In genomic region chr12:100005285-100005684, GRCm38 (mm10) we compare ENCODE assay signal across 17 mouse cellular contexts. TPM values are rescaled to one million over a fixed set of nuclear protein-coding genes. Genes with fewer than 3 reads are reported as not detected.
DNase-seq lines count a peak whose midpoint lies in the region; ATAC-seq lines count a peak whose summit lies in the region.
"Had no signal": no experiment of that assay in that cellular context is flagged by ENCODE, and none has a peak within 500 bp of the region (broad histone marks: within the 10 kb centered on the region; RNA-seq: fewer than 3 reads in every experiment).

No protein-coding gene starts in this region.

- no peaks in the 10 kb centered on the region for H3K9me3 ChIP-seq in midbrain, embryonic 11.5 days (ENCODE audit: control insufficient read depth, low read length)
- H3K9me3 ChIP-seq: embryonic facial prominence, embryonic 12.5 days; hindbrain, embryonic 12.5 days; intestine, embryonic 15.5 days; megakaryocyte, embryonic 14.5 days had no signal

- no peak overlapping the region for H3K4me3 ChIP-seq in midbrain, embryonic 11.5 days (ENCODE audit: low read depth, low read length)
- H3K4me3 ChIP-seq: embryonic facial prominence, embryonic 12.5 days; hindbrain, embryonic 12.5 days; intestine, embryonic 15.5 days; megakaryocyte, embryonic 14.5 days had no signal

- H3K36me3 ChIP-seq in midbrain, embryonic 11.5 days (ENCODE audit: control insufficient read depth, insufficient read depth, low read length): no peaks in the 10 kb centered on the region
- H3K36me3 ChIP-seq: embryonic facial prominence, embryonic 12.5 days; hindbrain, embryonic 12.5 days; intestine, embryonic 15.5 days had no signal

- no peak overlapping the region for H3K4me2 ChIP-seq in midbrain, embryonic 11.5 days
- H3K4me2 ChIP-seq: embryonic facial prominence, embryonic 12.5 days; hindbrain, embryonic 12.5 days; intestine, embryonic 15.5 days had no signal

- H3K9ac ChIP-seq in midbrain, embryonic 11.5 days (ENCODE audit: low read length): no peak overlapping the region
- H3K9ac ChIP-seq: embryonic facial prominence, embryonic 12.5 days; hindbrain, embryonic 12.5 days; intestine, embryonic 15.5 days had no signal

- peak; percentile 52 for DNase-seq in layer of hippocampus, adult 9-11 months
- DNase-seq in layer of hippocampus, postnatal 10 days (ENCODE audit: low spot score in 2 of 2): no peak
- DNase-seq in 416B (ENCODE audit: low read depth): peak; percentile 46
- peak; percentile 75 for DNase-seq in A20 (ENCODE audit: low read depth, low spot score)
- DNase-seq in MN1 (ENCODE audit: low spot score): no peak
- DNase-seq in midbrain, embryonic 11.5 days (ENCODE audit: low spot score, missing footprints): no peak
- DNase-seq: adrenal gland, postnatal 14 days; cerebellum, adult 2 months; kidney, postnatal 10 days; lung, adult 18-20 months had no signal

- H3K27ac ChIP-seq in midbrain, embryonic 11.5 days (ENCODE audit: low read depth, low read length): no peak overlapping the region
- H3K27ac ChIP-seq: embryonic facial prominence, embryonic 12.5 days; hindbrain, embryonic 12.5 days; intestine, embryonic 15.5 days; stomach, postnatal 0 days had no signal

- no peaks in the 10 kb centered on the region for H3K4me1 ChIP-seq in midbrain, embryonic 11.5 days (ENCODE audit: control insufficient read depth, insufficient read depth, low read length)
- H3K4me1 ChIP-seq: embryonic facial prominence, embryonic 12.5 days; hindbrain, embryonic 12.5 days; intestine, embryonic 15.5 days had no signal

- no peaks in the 10 kb centered on the region for H3K27me3 ChIP-seq in midbrain, embryonic 11.5 days (ENCODE audit: control insufficient read depth, insufficient read depth, low read length)
- H3K27me3 ChIP-seq: embryonic facial prominence, embryonic 12.5 days; hindbrain, embryonic 12.5 days; intestine, embryonic 15.5 days had no signal

- WGBS in midbrain, embryonic 11.5 days: 89% methylated on average over 5 of the region's 5 CpGs

- peak; percentile 91 for ATAC-seq in megakaryocyte, adult 5-6 weeks (ENCODE audit: poor library complexity, severe bottlenecking)
- ATAC-seq in midbrain, embryonic 11.5 days (ENCODE audit: low FRiP score): no peak
- ATAC-seq: forebrain, embryonic 16.5 days; intestine, embryonic 15.5 days had no signal

RNA-seq across cellular contexts. Expression of gene Kcnk13, which starts 41.0 kb away (rescaled TPM):
- 1 to 10 TPM; 3.3 to 3.7 TPM for total RNA-seq in layer of hippocampus, postnatal 10 days (2021)
- total RNA-seq in megakaryocyte, adult 5-6 weeks (2015): 0.16 and 0.23 TPM in 2 replicates
- total RNA-seq in megakaryocyte, adult 5-6 weeks (2017): 0.16 and 0.40 TPM in 2 replicates
- polyA plus RNA-seq in midbrain, embryonic 11.5 days (2014; fragmentation: Nextera tagmentation; extraction: Ambion mirVana): 0.15 and 0.18 TPM in 2 replicates

Comparison
In these comparisons a context has a peak if more than half of its experiments do, and no peak if none do; other contexts are left out.
1. DNase-seq: peak in layer of hippocampus, adult 9-11 months (single experiment), 416B (single experiment) and A20 (single experiment); none in layer of hippocampus, postnatal 10 days (0 of 2), MN1 (single experiment) and midbrain, embryonic 11.5 days (single experiment).